Mouse (Mus musculus) olfactory bulb, adult 2 months (tissue): ENCODE results near the gene Bmp7. TPM values are rescaled to one million over a fixed set of nuclear protein-coding genes. Genes with fewer than 3 reads are reported as not detected.

Experiments used
- H3K27ac ChIP-seq: fragments of 200-500 bp; 2 replicates; pipeline ENCODE4 v1.5.1; 2012; ENCODE audit warnings: low read depth, low read length; ENCODE audit not compliant: insufficient read depth
- H3K4me1 ChIP-seq: fragments of 200-500 bp; 2 replicates; pipeline ENCODE4 v1.6.1; 2012; ENCODE audit warnings: low read length; ENCODE audit not compliant: control insufficient read depth, insufficient read depth
- H3K4me3 ChIP-seq: fragments of 200-500 bp; 2 replicates; pipeline ENCODE4 v1.5.1; 2012; ENCODE audit warnings: mild to moderate bottlenecking, low read depth, low read length, moderate library complexity; ENCODE audit not compliant: insufficient read depth
- CTCF ChIP-seq: fragments of 200-500 bp; IDR thresholded peaks from 2 replicates; pipeline ENCODE4 v1.5.1; 2012; ENCODE audit warnings: low read depth, mild to moderate bottlenecking, low read length, moderate library complexity; ENCODE audit not compliant: insufficient read depth
- POLR2A ChIP-seq: fragments of 200-500 bp; IDR thresholded peaks from 2 replicates; pipeline ENCODE4 v1.6.1; 2012; ENCODE audit warnings: mild to moderate bottlenecking, low read depth, low read length, moderate library complexity; ENCODE audit not compliant: insufficient read depth
- WGBS: fragments of 180-500 bp; shearing (Covaris S2); methylation state at CpG from one replicate; pipeline ENCODE4 v1.1.7; 2018; 5-methylcytosine and 5-hydroxymethylcytosine counted together
- polyA plus RNA-seq: library from polyadenylated mRNA; stranded (reverse); fragments of >200 nt; gene quantifications from 2 replicates; pipeline ENCODE4 v1.2.4, GENCODE M21; 2012; ENCODE audit warnings: low replicate concordance; ENCODE audit not compliant: missing spikeins, insufficient read depth, insufficient read length

The Bmp7 gene
- polyA plus RNA-seq, 1 experiment = not detected

- 82% methylated on average over 2 of the region's 2 CpGs for WGBS
These were observed 11.9 kb upstream of the Bmp7 start for GRCm38 (mm10) chr2:172951976-172952375.

GRCm38 (mm10) chr2:172950722-172951121 is 10.6 kb upstream of the Bmp7 start:
- Histone ChIP-seq H3K4me1 (no peaks in the 10 kb centered on the region), H3K4me3 (no peak overlapping the region), H3K27ac (no peak overlapping the region)
- TF ChIP-seq POLR2A (no peak), CTCF (no peak)
- WGBS = 65% methylated on average over 11 of the region's 11 CpGs

More at GRCm38 (mm10) chr2:172951976-172952375, 11.9 kb upstream of the Bmp7 start:
- Histone ChIP-seq H3K4me3 (no peak overlapping the region), H3K27ac (no peak overlapping the region), H3K4me1 (no peaks in the 10 kb centered on the region)
- no peak for TF ChIP-seq CTCF

DNA sequence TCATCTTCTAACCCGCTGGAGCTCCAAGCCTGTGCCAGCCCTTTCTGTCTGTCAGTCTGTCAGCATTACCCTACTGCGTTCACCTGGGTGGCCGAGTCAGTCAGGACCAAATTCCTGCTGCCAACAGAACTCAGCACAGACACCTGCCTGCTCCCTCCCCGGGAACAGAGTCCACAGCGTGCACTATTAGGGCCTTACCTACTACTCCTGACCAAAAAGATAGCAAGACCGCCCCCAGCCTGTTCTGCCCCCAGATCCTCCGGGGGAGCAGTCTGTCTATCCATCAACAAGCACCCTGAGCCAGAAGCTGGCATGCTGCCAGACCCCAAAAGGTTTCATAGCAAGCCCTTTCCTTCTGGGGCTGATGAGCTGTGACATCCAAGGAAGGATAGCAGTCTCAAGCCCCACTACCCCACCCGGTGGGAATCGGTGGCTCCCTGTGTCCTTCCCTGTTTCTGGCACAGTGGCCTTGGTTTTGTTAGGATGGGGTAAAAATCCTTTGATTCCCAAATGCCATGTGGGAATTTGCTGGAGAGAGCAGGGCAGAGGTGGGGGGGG is 10.1 kb upstream of the Bmp7 start:
- TF ChIP-seq POLR2A = no peak
- no peak for TF ChIP-seq CTCF
- WGBS = 70% methylated on average over 9 of the region's 9 CpGs
- H3K27ac ChIP-seq = 0 out of 2 replicates have a peak overlapping the region, but pooled peaks have one; percentile 7
- H3K4me3 ChIP-seq = no peak overlapping the region
- H3K4me1 ChIP-seq = no peaks in the 10 kb centered on the region

- H3K27ac ChIP-seq = no peak overlapping the region
- TF ChIP-seq CTCF (no peak), POLR2A (no peak)
- WGBS = 63% methylated on average over 5 of the region's 5 CpGs
- H3K4me1 ChIP-seq = no peaks in the 10 kb centered on the region
- H3K4me3 ChIP-seq = no peak overlapping the region
These were observed 8.9 kb upstream of the Bmp7 start for GRCm38 (mm10) chr2:172949051-172949450.

DNA sequence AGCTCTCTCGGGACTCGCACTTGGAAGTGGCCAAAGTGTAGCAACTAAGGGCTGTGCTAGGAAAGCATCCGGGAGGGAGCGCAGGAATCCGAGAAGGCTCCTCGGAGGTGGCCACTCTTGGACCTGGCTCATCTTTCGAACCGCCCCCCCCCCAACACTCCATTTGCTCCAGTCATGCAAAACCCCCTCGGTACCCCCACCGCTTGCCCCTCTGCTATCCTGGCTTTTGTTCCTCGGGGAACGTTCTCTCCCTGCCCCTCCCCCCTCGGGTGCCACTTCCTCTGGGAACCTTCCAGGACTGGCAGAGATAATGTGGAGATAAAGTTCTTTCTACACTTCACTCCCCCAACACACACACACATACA is 660 bp upstream of the Bmp7 start:
- Histone ChIP-seq H3K27ac (no peak overlapping the region), H3K4me3 (peak overlapping the region; percentile 36), H3K4me1 (peaks cover 20% of the 10 kb centered on the region)
- no peak for TF ChIP-seq CTCF
- TF ChIP-seq POLR2A = no peak
- WGBS = 3% methylated on average over 13 of the region's 13 CpGs

GRCm38 (mm10) chr2:172939639-172940002 is 500 bp downstream of the Bmp7 start:
- H3K4me1 ChIP-seq = peaks cover 25% of the 10 kb centered on the region
- TF ChIP-seq CTCF (no peak), POLR2A (no peak)
- peak overlapping the region; percentile 36 for H3K4me3 ChIP-seq
- WGBS = under 1% methylated on average over 26 of the region's 26 CpGs
- H3K27ac ChIP-seq = no peak overlapping the region

GRCm38 (mm10) chr2:172938761-172939638 is 1.1 kb downstream of the Bmp7 start:
- Histone ChIP-seq H3K4me3 (peak overlapping the region; percentile 36), H3K4me1 (peaks cover 28% of the 10 kb centered on the region), H3K27ac (no peak overlapping the region)
- TF ChIP-seq CTCF = no peak
- no peak for TF ChIP-seq POLR2A
- WGBS = 1% methylated on average over 57 of the region's 57 CpGs

GRCm38 (mm10) chr2:172937326-172938190 is 2.6 kb downstream of the Bmp7 start:
- Histone ChIP-seq H3K4me3 (peak overlapping the region; percentile 12; the same call in 1 of the 2 replicates), H3K4me1 (peaks cover 30% of the 10 kb centered on the region), H3K27ac (peak overlapping the region; percentile 42)
- TF ChIP-seq POLR2A (no peak), CTCF (no peak)
- WGBS = 77% methylated on average over 12 of the region's 12 CpGs
